Mouse (Mus musculus) lung, embryonic 14.5 days (tissue): ENCODE measurements at regions not wholly inside any gene's neighbourhood (a gene's known extent, or its start where the extent isn't known, plus 50 kb on each side); places are given as distances from the start of the nearest gene placed in this dataset.

Experiments used
- ATAC-seq: fragments of 200-750 bp; cut with Nextera tagmentation; 2 replicates; pipeline ENCODE4 v1.8.0; 2017; ENCODE audit warnings: mild to moderate bottlenecking, moderate TSS enrichment, moderate library complexity; ENCODE audit not compliant: insufficient read depth
- DNase-seq: peaks from one replicate; pipeline ENCODE4 v3.0.0-alpha.2; 2015
- H3K27ac ChIP-seq: fragments of 300-500 bp; sonication (generic); 2 replicates; pipeline ENCODE4 v1.5.1; 2014; ENCODE audit warnings: low read depth, mild to moderate bottlenecking, moderate library complexity
- H3K27me3 ChIP-seq: fragments of 300-500 bp; sonication (generic); 2 replicates; pipeline ENCODE4 v1.6.1; 2014; ENCODE audit warnings: low read length, control low read depth; ENCODE audit not compliant: insufficient read depth
- H3K36me3 ChIP-seq: fragments of 300-500 bp; sonication (generic); 2 replicates; pipeline ENCODE4 v1.6.1; 2014; ENCODE audit warnings: control low read depth; ENCODE audit not compliant: insufficient read depth
- H3K4me1 ChIP-seq: fragments of 300-500 bp; sonication (generic); 2 replicates; pipeline ENCODE4 v1.6.1; 2014; ENCODE audit warnings: antibody characterized with exemption, control low read depth; ENCODE audit not compliant: insufficient read depth
- H3K4me2 ChIP-seq: fragments of 300-500 bp; sonication (generic); 2 replicates; pipeline ENCODE4 v1.6.1; 2014; ENCODE audit warnings: mild to moderate bottlenecking
- H3K4me3 ChIP-seq: fragments of 300-500 bp; sonication (generic); 2 replicates; pipeline ENCODE4 v1.5.1; 2014; ENCODE audit warnings: low read depth, low read length
- H3K9ac ChIP-seq: fragments of 300-500 bp; sonication (generic); 2 replicates; pipeline ENCODE4 v1.6.1; 2014
- H3K9me3 ChIP-seq: fragments of 300-500 bp; sonication (generic); 2 replicates; pipeline ENCODE4 v1.6.1; 2016; ENCODE audit warnings: low read depth, low read length, control low read depth
- CTCF ChIP-seq: IDR thresholded peaks from 2 replicates; pipeline ENCODE4 v1.5.1; 2016; ENCODE audit warnings: antibody characterized with exemption, low read depth
- WGBS: fragments of 180-500 bp; shearing (Covaris S2); extraction: QIAGEN DNeasy Blood & Tissue Kit; methylation state at CpG from one replicate; pipeline ENCODE4 v1.1.7; 2014; 5-methylcytosine and 5-hydroxymethylcytosine counted together

DNA sequence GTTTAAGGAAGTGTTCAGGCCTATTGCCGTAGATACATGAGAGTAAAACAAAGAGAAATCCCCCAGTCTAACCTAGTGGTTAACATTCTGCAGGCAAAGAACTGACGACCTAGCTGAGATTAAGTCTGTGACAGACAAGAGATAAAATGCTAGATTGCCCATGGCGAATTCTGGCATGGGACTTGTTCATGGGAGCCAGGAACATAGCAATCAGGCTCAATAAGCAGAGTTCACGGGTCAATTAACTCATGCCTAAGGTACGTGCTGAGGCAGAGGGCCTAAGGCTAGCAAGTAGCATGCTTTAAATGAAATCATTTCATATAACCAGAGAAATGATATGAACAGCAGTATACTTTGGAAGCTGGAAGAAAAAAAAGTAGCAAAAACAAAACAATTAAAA is 1119.2 kb upstream of the Adgrl2 start:
- TF ChIP-seq CTCF, result no peak
- WGBS, result 79% methylated on average over 5 of the region's 5 CpGs
- Histone ChIP-seq H3K9ac (no peak overlapping the region), H3K27ac (no peak overlapping the region), H3K36me3 (no peaks in the 10 kb centered on the region), H3K4me3 (no peak overlapping the region), H3K4me1 (no peaks in the 10 kb centered on the region), H3K9me3 (no peaks in the 10 kb centered on the region), H3K27me3 (no peaks in the 10 kb centered on the region), H3K4me2 (no peak overlapping the region)
- no peak for ATAC-seq
- no peak for DNase-seq

DNA sequence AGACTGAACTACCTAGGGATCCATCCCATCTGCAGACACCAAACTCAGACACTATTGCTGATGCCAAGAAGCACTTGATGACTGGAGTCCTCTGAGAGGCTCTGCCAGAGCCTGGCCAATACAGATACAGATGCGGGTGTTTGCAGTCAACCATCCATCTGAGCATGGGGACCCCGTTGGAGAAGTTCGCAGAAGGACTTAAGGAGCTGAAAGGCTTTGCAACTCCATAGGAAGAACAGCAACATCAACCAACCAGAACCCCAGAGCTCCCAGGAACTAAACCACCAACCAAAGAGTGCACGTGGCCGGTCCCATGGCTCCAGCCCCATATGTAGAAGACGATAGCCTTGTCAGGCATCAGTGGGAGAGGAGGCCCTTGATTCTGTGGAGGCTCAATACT is 1121.9 kb upstream of the Adgrl2 start:
- Histone ChIP-seq H3K27ac (no peak overlapping the region), H3K4me2 (no peak overlapping the region), H3K9me3 (no peaks in the 10 kb centered on the region), H3K36me3 (no peaks in the 10 kb centered on the region), H3K27me3 (no peaks in the 10 kb centered on the region), H3K4me3 (no peak overlapping the region), H3K4me1 (no peaks in the 10 kb centered on the region), H3K9ac (no peak overlapping the region)
- 88% methylated on average over 6 of the region's 6 CpGs for WGBS
- no peak for TF ChIP-seq CTCF
- DNase-seq (no peak), ATAC-seq (no peak)

DNA sequence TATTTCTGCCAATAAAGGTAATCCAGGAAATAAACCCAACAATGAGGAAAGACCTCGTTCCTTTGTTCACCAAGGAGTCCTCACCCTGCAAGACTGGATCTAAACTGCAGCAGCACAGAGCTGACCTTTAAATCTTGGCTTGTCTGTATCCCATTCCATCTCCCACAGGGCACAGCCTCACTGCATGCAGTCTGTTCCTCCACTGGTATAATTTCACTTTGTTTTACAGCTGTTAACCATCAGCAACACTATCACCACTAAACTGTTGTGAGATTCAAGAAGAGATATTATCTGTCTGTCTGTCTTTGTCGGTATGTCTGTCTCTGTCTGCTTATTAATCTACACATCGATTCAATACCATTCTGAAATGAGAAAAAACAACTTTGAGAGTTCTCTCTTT is 1129.5 kb upstream of the Adgrl2 start:
- Histone ChIP-seq H3K36me3 (no peaks in the 10 kb centered on the region), H3K4me1 (no peaks in the 10 kb centered on the region), H3K27me3 (no peaks in the 10 kb centered on the region), H3K9ac (no peak overlapping the region), H3K4me2 (no peak overlapping the region), H3K27ac (no peak overlapping the region), H3K9me3 (no peaks in the 10 kb centered on the region), H3K4me3 (no peak overlapping the region)
- ATAC-seq (peak; percentile 71), DNase-seq (peak; percentile 78)
- 29% methylated on average over 3 of the region's 3 CpGs for WGBS
- TF ChIP-seq CTCF, result no peak

DNA sequence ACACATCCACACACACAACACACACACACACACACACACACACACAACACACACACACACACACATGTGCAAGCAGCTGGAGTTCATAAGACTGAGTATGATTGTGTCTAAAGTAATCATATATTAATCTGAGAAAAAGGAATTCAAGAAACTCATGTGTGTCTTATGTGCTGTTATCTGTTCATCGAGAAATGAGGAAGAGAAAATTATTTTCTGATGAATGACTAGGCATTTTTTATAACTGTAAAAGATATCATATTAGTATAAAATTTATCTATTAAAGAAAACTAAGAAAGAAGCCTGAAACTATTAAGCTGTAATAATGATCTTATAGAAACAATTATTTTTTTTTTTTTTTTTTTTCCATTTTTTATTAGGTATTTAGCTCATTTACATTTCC is 1156.3 kb upstream of the Adgrl2 start:
- Histone ChIP-seq H3K27ac (no peak overlapping the region), H3K9ac (no peak overlapping the region), H3K4me1 (no peaks in the 10 kb centered on the region), H3K4me3 (no peak overlapping the region), H3K4me2 (no peak overlapping the region), H3K9me3 (no peaks in the 10 kb centered on the region), H3K27me3 (no peaks in the 10 kb centered on the region), H3K36me3 (no peaks in the 10 kb centered on the region)
- no peak for TF ChIP-seq CTCF
- no peak for DNase-seq
- WGBS, result 71% methylated on average over 1 of the region's 1 CpGs
- no peak for ATAC-seq

DNA sequence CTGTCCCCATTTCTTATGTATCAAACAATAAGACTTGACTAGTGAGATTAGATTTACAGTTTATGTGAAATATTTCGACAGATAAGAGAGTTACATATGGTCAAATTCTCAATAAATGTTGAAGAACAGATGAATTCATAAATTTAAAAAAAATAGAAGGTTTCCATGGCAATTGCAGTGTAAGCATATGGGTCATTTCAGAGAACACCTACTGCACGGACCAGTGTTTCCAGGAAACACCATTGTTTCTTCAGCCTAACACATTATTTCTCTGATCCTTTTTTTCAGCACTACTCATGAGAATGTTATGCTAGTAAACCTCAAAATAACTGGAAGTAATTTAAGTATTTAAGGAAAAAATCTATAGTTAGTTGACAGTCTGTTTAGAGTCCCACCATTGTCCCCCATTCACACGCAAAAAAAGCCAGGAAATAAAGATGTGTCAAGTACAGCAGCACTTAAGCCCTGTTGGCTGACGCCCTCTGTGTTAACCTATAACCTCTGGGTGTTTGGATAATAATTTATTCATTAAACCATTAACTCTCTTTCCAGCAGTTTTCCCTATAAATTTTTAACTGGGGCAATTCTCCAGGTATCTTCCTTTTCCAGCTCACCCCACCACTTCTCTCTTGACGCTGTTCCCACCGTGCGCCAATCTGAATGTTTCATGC is 1160.9 kb upstream of the Adgrl2 start:
- no peaks in the 10 kb centered on the region for H3K9me3 ChIP-seq
- H3K9ac ChIP-seq, result no peak overlapping the region
- no peak overlapping the region for H3K4me3 ChIP-seq
- DNase-seq (peak; percentile 85), ATAC-seq (peak; percentile 86)
- no peak overlapping the region for H3K27ac ChIP-seq
- H3K36me3 ChIP-seq, result no peaks in the 10 kb centered on the region
- H3K4me2 ChIP-seq, result no peak overlapping the region
- no peaks in the 10 kb centered on the region for H3K27me3 ChIP-seq
- H3K4me1 ChIP-seq, result no peaks in the 10 kb centered on the region
- TF ChIP-seq CTCF, result no peak
- 33% methylated on average over 7 of the region's 7 CpGs for WGBS

DNA sequence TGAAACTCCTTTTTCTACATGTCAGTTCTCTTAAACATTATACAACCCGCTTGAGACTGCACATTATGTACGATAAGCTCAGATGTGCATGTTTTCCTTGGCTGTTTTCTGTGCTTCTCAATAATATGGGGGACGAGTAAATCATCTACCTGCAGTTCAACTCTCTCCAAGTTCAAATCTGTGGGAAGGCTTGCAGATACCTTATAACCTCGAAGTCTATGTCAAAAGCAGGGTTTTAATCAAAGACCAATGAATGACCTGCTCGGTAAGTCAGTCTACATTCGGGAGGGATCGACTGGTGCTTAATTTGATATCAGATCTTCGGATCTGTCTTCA is 1161.4 kb upstream of the Adgrl2 start:
- no peak overlapping the region for H3K4me2 ChIP-seq
- TF ChIP-seq CTCF, result no peak
- no peak overlapping the region for H3K27ac ChIP-seq

DNA sequence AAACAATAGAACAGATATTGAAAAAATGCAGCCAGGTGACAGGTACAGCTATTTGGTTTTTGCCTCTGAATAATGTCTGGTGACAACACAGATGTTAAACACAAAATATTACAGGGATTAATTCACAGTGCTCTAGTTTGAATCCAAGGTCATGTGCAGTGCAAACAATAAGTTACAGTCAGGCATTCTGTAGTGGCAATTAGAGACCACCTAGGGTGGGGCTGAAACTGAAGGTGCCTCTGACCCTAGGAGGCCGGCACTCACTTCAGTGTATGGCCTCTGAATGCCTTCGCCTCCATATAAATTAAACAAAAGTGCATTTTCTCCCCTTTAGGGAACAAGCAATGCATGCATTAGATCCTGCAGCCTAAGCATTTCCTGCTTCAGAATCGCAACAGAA is 1162.5 kb upstream of the Adgrl2 start:
- H3K27me3 ChIP-seq, result no peaks in the 10 kb centered on the region
- H3K27ac ChIP-seq, result no peak overlapping the region
- H3K9ac ChIP-seq, result no peak overlapping the region
- H3K4me1 ChIP-seq, result no peaks in the 10 kb centered on the region
- DNase-seq (no peak), ATAC-seq (no peak)
- no peaks in the 10 kb centered on the region for H3K36me3 ChIP-seq
- 49% methylated on average over 3 of the region's 3 CpGs for WGBS
- H3K9me3 ChIP-seq, result no peaks in the 10 kb centered on the region
- H3K4me2 ChIP-seq, result no peak overlapping the region
- no peak for TF ChIP-seq CTCF
- no peak overlapping the region for H3K4me3 ChIP-seq

More for the DNA sequence above, 1161.4 kb upstream of the Adgrl2 start:
- no peak overlapping the region for H3K9ac ChIP-seq
- no peak for DNase-seq
- no peak overlapping the region for H3K4me3 ChIP-seq
- no peaks in the 10 kb centered on the region for H3K27me3 ChIP-seq
- 54% methylated on average over 8 of the region's 8 CpGs for WGBS
- no peaks in the 10 kb centered on the region for H3K9me3 ChIP-seq
- H3K4me1 ChIP-seq, result no peaks in the 10 kb centered on the region
- no peaks in the 10 kb centered on the region for H3K36me3 ChIP-seq
- ATAC-seq, result no peak

DNA sequence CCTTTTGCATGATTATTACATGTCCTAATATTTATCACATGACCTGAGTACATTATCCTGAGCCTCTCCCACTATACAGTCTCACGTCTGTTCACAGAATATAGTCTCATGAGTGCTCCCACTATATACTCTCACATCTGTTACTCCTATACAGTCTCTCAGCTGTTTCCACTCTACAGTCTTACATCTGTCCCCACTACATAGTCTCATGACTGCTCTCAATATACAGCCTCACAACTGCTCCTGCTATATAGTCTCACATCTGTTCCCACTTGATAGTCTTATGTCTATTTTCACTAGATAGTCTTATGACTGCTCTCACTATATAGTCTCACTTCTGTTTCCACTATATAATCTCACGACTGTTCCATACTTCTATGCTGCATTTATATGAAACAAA is 1195.5 kb upstream of the Adgrl2 start:
- Histone ChIP-seq H3K9ac (no peak overlapping the region), H3K4me3 (no peak overlapping the region), H3K4me1 (no peaks in the 10 kb centered on the region), H3K27ac (no peak overlapping the region), H3K36me3 (no peaks in the 10 kb centered on the region), H3K27me3 (no peaks in the 10 kb centered on the region), H3K4me2 (no peak overlapping the region), H3K9me3 (no peaks in the 10 kb centered on the region)
- WGBS, result 84% methylated on average over 2 of the region's 2 CpGs
- ATAC-seq, result no peak
- no peak for DNase-seq
- no peak for TF ChIP-seq CTCF
